Mouse (Mus musculus) stomach, postnatal 0 days (tissue): ENCODE measurements at regions not wholly inside any gene's neighbourhood (a gene's known extent, or its start where the extent isn't known, plus 50 kb on each side); places are given as distances from the start of the nearest gene placed in this dataset.

ENCODE experiments used
- ATAC-seq: fragments of 200-750 bp; cut with Nextera tagmentation; 2 replicates; pipeline ENCODE4 v1.8.0; 2017; ENCODE audit not compliant: low FRiP score, low TSS enrichment
- DNase-seq: peaks from one replicate; pipeline ENCODE4 v3.0.0-alpha.2; 2016; ENCODE audit warnings: low spot score
- H3K27ac ChIP-seq: fragments of 300-500 bp; sonication (generic); replicated peaks from 2 replicates; pipeline ENCODE4 v1.5.1; 2014; ENCODE audit warnings: mild to moderate bottlenecking, control low read depth
- H3K27me3 ChIP-seq: fragments of 300-500 bp; sonication (generic); 2 replicates; pipeline ENCODE4 v1.6.1; 2014; ENCODE audit warnings: low read length; ENCODE audit not compliant: control insufficient read depth, insufficient read depth
- H3K36me3 ChIP-seq: fragments of 300-500 bp; sonication (generic); 2 replicates; pipeline ENCODE4 v1.6.1; 2014; ENCODE audit warnings: low read length, mixed read lengths; ENCODE audit not compliant: control insufficient read depth, insufficient read depth
- H3K4me1 ChIP-seq: fragments of 300-500 bp; sonication (generic); replicated peaks from 2 replicates; pipeline ENCODE4 v1.6.1; 2014; ENCODE audit warnings: antibody characterized with exemption; ENCODE audit not compliant: control insufficient read depth, insufficient read depth
- H3K4me2 ChIP-seq: fragments of 300-500 bp; sonication (generic); replicated peaks from 2 replicates; pipeline ENCODE4 v1.6.1; 2014; ENCODE audit warnings: low read depth, mild to moderate bottlenecking, control low read depth, moderate library complexity
- H3K4me3 ChIP-seq: fragments of 300-500 bp; sonication (generic); 2 replicates; pipeline ENCODE4 v1.5.1; 2014; ENCODE audit warnings: low read depth, low read length, control low read depth
- H3K9ac ChIP-seq: fragments of 300-500 bp; sonication (generic); 2 replicates; pipeline ENCODE4 v1.6.1; 2014; ENCODE audit warnings: mild to moderate bottlenecking, low read length, control low read depth, mixed read lengths
- H3K9me3 ChIP-seq: fragments of 300-500 bp; sonication (generic); 2 replicates; pipeline ENCODE4 v1.6.1; 2016; ENCODE audit warnings: low read length; ENCODE audit not compliant: control insufficient read depth
- CTCF ChIP-seq: IDR thresholded peaks from 2 replicates; pipeline ENCODE4 v1.5.1; 2016; ENCODE audit warnings: antibody characterized with exemption, low read depth, mild to moderate bottlenecking, moderate library complexity
- EP300 ChIP-seq: optimal IDR thresholded peaks from 2 replicates; pipeline ENCODE3; 2016; ENCODE audit warnings: antibody characterized with exemption
- WGBS: fragments of 180-500 bp; shearing (Covaris S2); extraction: QIAGEN DNeasy Blood & Tissue Kit; methylation state at CpG from one replicate; pipeline ENCODE4 v1.1.7; 2014; 5-methylcytosine and 5-hydroxymethylcytosine counted together

GRCm38 (mm10) chr1:71900106-71901074, 247.4 kb upstream of the Fn1 start:
- ATAC-seq: no peak
- Histone ChIP-seq H3K4me2 (no peak overlapping the region), H3K9me3 (no peaks in the 10 kb centered on the region), H3K27ac (no peak overlapping the region), H3K27me3 (no peaks in the 10 kb centered on the region), H3K4me1 (no peaks in the 10 kb centered on the region), H3K9ac (no peak overlapping the region), H3K36me3 (no peaks in the 10 kb centered on the region), H3K4me3 (no peak overlapping the region)
- 61% methylated on average over 8 of the region's 9 CpGs for WGBS
- DNase-seq: no peak
- TF ChIP-seq EP300: no peak
- TF ChIP-seq CTCF: peak; percentile 6; the same call in 1 of the 2 replicates

DNA sequence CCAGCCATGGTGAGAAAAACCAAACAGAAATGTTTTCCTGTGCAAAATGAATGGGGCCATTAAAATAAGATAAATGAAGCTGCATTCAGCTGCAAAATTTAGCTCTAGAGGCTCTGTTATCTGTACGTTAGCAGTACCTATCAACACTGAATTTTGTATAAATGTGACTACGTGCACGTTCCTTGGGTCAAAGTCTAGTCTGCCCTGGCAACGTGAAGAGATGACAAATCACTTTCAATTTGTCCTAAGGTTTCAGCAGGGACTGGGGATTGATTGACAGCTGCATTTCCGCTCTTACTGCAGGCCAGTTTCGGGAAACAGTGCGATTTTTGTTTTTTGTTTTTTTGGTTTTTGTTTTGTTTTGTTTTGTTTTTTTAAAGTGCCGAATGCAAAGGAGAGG, 246.1 kb upstream of the Fn1 start:
- 66% methylated on average over 8 of the region's 8 CpGs for WGBS
- H3K4me2 ChIP-seq: no peak overlapping the region
- H3K27ac ChIP-seq: no peak overlapping the region
- DNase-seq (no peak), ATAC-seq (no peak)
- H3K4me1 ChIP-seq: no peaks in the 10 kb centered on the region
- H3K9ac ChIP-seq: no peak overlapping the region
- TF ChIP-seq CTCF (no peak), EP300 (no peak)
- no peaks in the 10 kb centered on the region for H3K36me3 ChIP-seq
- no peaks in the 10 kb centered on the region for H3K27me3 ChIP-seq
- no peak overlapping the region for H3K4me3 ChIP-seq
- H3K9me3 ChIP-seq: no peaks in the 10 kb centered on the region

- Histone ChIP-seq H3K27ac (no peak overlapping the region), H3K4me3 (no peak overlapping the region), H3K4me1 (no peaks in the 10 kb centered on the region), H3K36me3 (no peaks in the 10 kb centered on the region), H3K4me2 (no peak overlapping the region), H3K9ac (no peak overlapping the region), H3K9me3 (no peaks in the 10 kb centered on the region), H3K27me3 (no peaks in the 10 kb centered on the region)
- no peak for DNase-seq
- no peak for TF ChIP-seq CTCF
- TF ChIP-seq EP300: no peak
- 84% methylated on average over 6 of the region's 6 CpGs for WGBS
- ATAC-seq: no peak
Observed at GRCm38 (mm10) chr1:71898198-71898597, 245.2 kb upstream of the Fn1 start.

DNA sequence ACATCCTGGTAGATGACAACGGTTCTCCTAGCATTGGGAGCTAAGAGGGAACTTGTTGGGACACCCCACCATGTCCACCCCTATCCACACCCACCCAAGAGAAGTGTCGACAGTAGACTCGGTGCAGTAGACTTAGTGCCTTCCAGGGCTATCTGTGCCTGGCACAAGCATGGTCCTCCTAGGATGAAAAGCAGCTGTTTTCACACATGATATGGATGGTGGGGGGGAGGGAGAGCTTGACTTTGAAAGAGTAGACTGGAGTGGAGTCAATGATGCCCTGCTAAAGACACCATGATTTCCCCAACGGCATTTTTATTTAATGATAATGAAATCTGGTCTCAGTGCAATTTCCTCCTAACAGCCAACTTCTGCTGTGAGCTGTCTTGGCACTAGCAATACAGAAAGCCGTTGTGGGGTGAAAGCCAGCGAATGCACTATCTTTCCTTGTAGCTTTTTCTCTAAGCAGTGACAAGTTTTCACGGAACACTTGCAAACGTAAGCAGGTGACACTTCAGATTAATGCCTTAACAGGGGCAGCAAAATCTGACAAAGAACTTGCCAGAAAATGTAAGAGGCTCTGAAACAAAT, 244.6 kb upstream of the Fn1 start:
- Histone ChIP-seq H3K27me3 (no peaks in the 10 kb centered on the region), H3K4me2 (no peak overlapping the region), H3K4me1 (no peaks in the 10 kb centered on the region), H3K4me3 (no peak overlapping the region), H3K9me3 (no peaks in the 10 kb centered on the region), H3K27ac (no peak overlapping the region), H3K36me3 (no peaks in the 10 kb centered on the region), H3K9ac (no peak overlapping the region)
- WGBS: 54% methylated on average over 8 of the region's 8 CpGs
- TF ChIP-seq EP300 (no peak), CTCF (no peak)
- DNase-seq (no peak), ATAC-seq (no peak)

DNA sequence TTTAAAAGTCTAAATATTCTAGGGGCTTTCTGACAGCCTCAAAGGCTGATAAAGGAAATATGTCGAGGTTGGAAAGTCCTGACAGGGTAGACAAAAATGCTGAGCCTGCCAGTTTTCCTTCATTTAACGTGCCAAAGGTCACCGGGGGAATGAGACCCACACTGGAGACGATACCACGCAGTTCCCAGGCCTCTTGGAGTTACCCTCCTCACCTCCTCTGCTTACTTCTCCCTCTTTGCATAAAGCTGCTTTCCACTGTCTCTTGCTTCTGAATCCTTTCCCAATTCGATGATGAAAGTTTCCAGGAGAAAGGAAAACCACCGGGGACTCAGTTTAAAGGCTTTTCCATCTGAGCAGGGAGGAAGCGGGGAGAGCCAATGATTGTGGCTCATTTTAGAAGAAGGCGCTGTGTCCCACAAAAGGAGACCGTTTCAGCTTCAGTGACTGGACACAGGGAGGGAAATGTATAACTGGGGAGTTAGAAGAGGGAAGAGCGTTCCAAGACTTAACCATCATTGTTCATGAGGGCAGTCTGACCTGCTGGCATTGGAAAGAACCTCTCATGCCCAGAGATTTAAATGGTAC, 243.2 kb upstream of the Fn1 start:
- ATAC-seq (no peak), DNase-seq (no peak)
- Histone ChIP-seq H3K4me3 (no peak overlapping the region), H3K9me3 (no peaks in the 10 kb centered on the region), H3K27ac (no peak overlapping the region), H3K9ac (no peak overlapping the region), H3K4me1 (no peaks in the 10 kb centered on the region), H3K36me3 (no peaks in the 10 kb centered on the region), H3K27me3 (no peaks in the 10 kb centered on the region), H3K4me2 (no peak overlapping the region)
- 57% methylated on average over 11 of the region's 11 CpGs for WGBS
- TF ChIP-seq EP300 (no peak), CTCF (no peak)

DNA sequence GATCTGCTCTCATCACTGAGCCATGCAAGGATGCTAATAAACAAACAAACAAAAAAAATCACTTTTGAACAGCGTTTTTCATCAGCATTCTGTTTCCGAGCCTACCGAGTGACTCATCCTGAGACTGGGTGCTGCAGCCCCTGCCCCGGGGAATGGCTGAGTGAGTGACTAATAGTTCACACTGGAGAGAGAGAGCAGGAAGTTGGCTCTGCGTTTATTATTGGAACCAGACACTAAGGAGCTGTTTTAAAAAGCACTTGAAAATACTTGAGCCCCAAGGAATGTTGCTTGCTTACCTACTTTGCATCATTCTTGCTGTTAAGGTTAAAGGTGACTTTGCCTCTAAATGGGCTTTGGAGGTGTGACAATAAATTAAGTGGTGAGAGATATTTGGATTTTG, 240.6 kb upstream of the Fn1 start:
- H3K4me3 ChIP-seq: no peak overlapping the region
- H3K27me3 ChIP-seq: no peaks in the 10 kb centered on the region
- DNase-seq: peak; percentile 25
- H3K9ac ChIP-seq: no peak overlapping the region
- no peak overlapping the region for H3K27ac ChIP-seq
- H3K36me3 ChIP-seq: no peaks in the 10 kb centered on the region
- TF ChIP-seq EP300 (no peak), CTCF (no peak)
- H3K9me3 ChIP-seq: no peaks in the 10 kb centered on the region
- ATAC-seq: peak; percentile 74
- WGBS: 13% methylated on average over 5 of the region's 5 CpGs
- H3K4me2 ChIP-seq: no peak overlapping the region
- no peaks in the 10 kb centered on the region for H3K4me1 ChIP-seq
